Comparison of ENCODE assay signal across 21 mouse cellular contexts in the genomic region with DNA sequence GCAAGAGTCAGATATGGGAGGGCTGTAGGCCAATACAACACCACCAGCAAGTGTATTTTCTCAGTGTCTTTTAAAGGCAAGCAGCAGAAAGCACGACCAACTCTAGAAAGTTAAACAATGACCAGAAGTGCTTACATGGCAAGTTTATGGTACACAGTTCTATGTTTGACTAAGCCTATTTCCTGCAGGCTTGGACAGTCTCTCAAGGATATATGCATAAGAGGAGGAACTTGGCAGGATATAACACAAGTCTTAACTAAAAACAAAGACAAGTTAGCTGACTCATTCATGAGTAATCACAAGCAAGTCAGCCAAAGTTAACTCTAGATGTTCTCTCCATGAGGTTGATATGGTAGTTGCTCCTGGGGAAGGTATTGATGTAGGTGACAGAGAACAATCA.
A peak's percentile ranks its signal among the peaks of the same experiment; 100 is the strongest.
DNase-seq lines count a peak whose midpoint lies in the region; ATAC-seq and TF ChIP-seq lines count a peak whose summit lies in the region.
"Had no signal": no experiment of that assay in that cellular context is flagged by ENCODE, and none has a peak within 500 bp of the region (broad histone marks: within the 10 kb centered on the region; RNA-seq: fewer than 3 reads in every experiment).

No protein-coding gene starts in this region.

- CTCF ChIA-PET in Patski (lab: Charles Lee) = no interaction called here

- no peak overlapping the region for H3K9ac ChIP-seq in lung, embryonic 15.5 days
- no peak overlapping the region for H3K9ac ChIP-seq in stomach, embryonic 16.5 days (ENCODE audit: low read length)
- H3K9ac ChIP-seq: limb, embryonic 15.5 days; liver, embryonic 15.5 days; midbrain, embryonic 15.5 days; neural tube, embryonic 15.5 days had no signal

- 19% methylated on average over 1 of the region's 1 CpGs for WGBS in lung, embryonic 15.5 days
- 17% methylated on average over 1 of the region's 1 CpGs for WGBS in stomach, embryonic 16.5 days

- no peaks in the 10 kb centered on the region for H3K27me3 ChIP-seq in lung, embryonic 15.5 days
- no peaks in the 10 kb centered on the region for H3K27me3 ChIP-seq in Patski
- H3K27me3 ChIP-seq in stomach, embryonic 16.5 days (ENCODE audit: control insufficient read depth, insufficient read depth, low read length) = no peaks in the 10 kb centered on the region
- H3K27me3 ChIP-seq: limb, embryonic 15.5 days; liver, embryonic 15.5 days; megakaryocyte, embryonic 14.5 days; midbrain, embryonic 15.5 days; neural tube, embryonic 15.5 days had no signal

- in situ Hi-C loops in Patski (cut with MboI; ENCODE audit: low pct_unique_long_range_greater_than_20kb) = no loop called here

- no peak for DNase-seq in frontal cortex, postnatal 10 days (ENCODE audit: low spot score in 2 of 2)
- DNase-seq in lung, adult 18-20 months = no peak
- peak; percentile 33 for DNase-seq in Patski (ENCODE audit: low read depth, low spot score)
- DNase-seq in testis, postnatal 10 days (ENCODE audit: low spot score) = no peak
- DNase-seq: adrenal gland, adult 8-10 months; cerebellum, postnatal 25 days; embryo, embryonic 11 days; gastrocnemius, postnatal 10 days; heart, adult 2 months; heart, postnatal 36 days; kidney, adult 11 months had no signal

- POLR2A ChIA-PET in Patski (lab: Charles Lee) = no interaction called here

- no peaks in the 10 kb centered on the region for H3K36me3 ChIP-seq in lung, embryonic 15.5 days
- no peaks in the 10 kb centered on the region for H3K36me3 ChIP-seq in stomach, embryonic 16.5 days (ENCODE audit: control insufficient read depth, insufficient read depth, low read length)
- H3K36me3 ChIP-seq: limb, embryonic 15.5 days; liver, embryonic 15.5 days; midbrain, embryonic 15.5 days; neural tube, embryonic 15.5 days had no signal

- H3K4me1 ChIP-seq in lung, embryonic 15.5 days = no peaks in the 10 kb centered on the region
- H3K4me1 ChIP-seq in stomach, embryonic 16.5 days (ENCODE audit: control insufficient read depth, insufficient read depth, low read length) = 0 out of 2 replicates have a peak, but pooled peaks cover 2% of the 10 kb centered on the region
- H3K4me1 ChIP-seq: limb, embryonic 15.5 days; liver, embryonic 15.5 days; megakaryocyte, embryonic 14.5 days; midbrain, embryonic 15.5 days; neural tube, embryonic 15.5 days had no signal

- no peak overlapping the region for H3K4me3 ChIP-seq in lung, embryonic 15.5 days
- H3K4me3 ChIP-seq in stomach, embryonic 16.5 days (replicated peaks; ENCODE audit: low read length) = no peak overlapping the region
- H3K4me3 ChIP-seq: heart, adult 2 months; limb, embryonic 15.5 days; liver, embryonic 15.5 days; megakaryocyte, embryonic 14.5 days; midbrain, embryonic 15.5 days; neural tube, embryonic 15.5 days had no signal

- H3K9me3 ChIP-seq in lung, embryonic 15.5 days = no peaks in the 10 kb centered on the region
- H3K9me3 ChIP-seq in stomach, embryonic 16.5 days (replicated peaks; ENCODE audit: control insufficient read depth, low read length) = no peaks in the 10 kb centered on the region
- H3K9me3 ChIP-seq: limb, embryonic 15.5 days; liver, embryonic 15.5 days; megakaryocyte, embryonic 14.5 days; midbrain, embryonic 15.5 days; neural tube, embryonic 15.5 days had no signal

- no peak overlapping the region for H3K4me2 ChIP-seq in lung, embryonic 15.5 days
- H3K4me2 ChIP-seq in stomach, embryonic 16.5 days (ENCODE audit: low read depth, low read length) = no peak overlapping the region
- H3K4me2 ChIP-seq: limb, embryonic 15.5 days; liver, embryonic 15.5 days; midbrain, embryonic 15.5 days; neural tube, embryonic 15.5 days had no signal

- peak overlapping the region; percentile 26 for H3K27ac ChIP-seq in lung, embryonic 15.5 days
- no peak overlapping the region for H3K27ac ChIP-seq in stomach, embryonic 16.5 days (ENCODE audit: low read length)
- H3K27ac ChIP-seq: heart, adult 2 months; limb, embryonic 15.5 days; liver, embryonic 15.5 days; midbrain, embryonic 15.5 days; neural tube, embryonic 15.5 days had no signal

- no peak for TF ChIP-seq CTCF in Patski (IDR thresholded peaks at IDR 0.05)

- peak; percentile 96 for ATAC-seq in frontal cortex, adult (ENCODE audit: low TSS enrichment)
- no peak for ATAC-seq in lung, embryonic 15.5 days (ENCODE audit: borderline replicate concordance, extremely low read depth, low FRiP score, low TSS enrichment)
- peak; percentile 35 for ATAC-seq in Patski
- ATAC-seq in stomach, embryonic 16.5 days (ENCODE audit: insufficient read depth, low FRiP score) = peak; percentile 66; the same call in 1 of the 2 replicates
- ATAC-seq in monocyte, adult 5-6 weeks (replicated peaks; ENCODE audit: insufficient number of reproducible peaks, low FRiP score, low TSS enrichment, poor library complexity, severe bottlenecking) = no peak
- ATAC-seq: hindbrain, embryonic 16.5 days; midbrain, embryonic 15.5 days had no signal

Comparison
In these comparisons a context has a peak if more than half of its experiments do, and no peak if none do; other contexts are left out.
1. ATAC-seq: peak in frontal cortex, adult (single experiment), Patski (single experiment) and stomach, embryonic 16.5 days (single experiment); none in lung, embryonic 15.5 days (single experiment) and monocyte, adult 5-6 weeks (single experiment).